Mouse (Mus musculus) spleen, postnatal 36 days (tissue): ENCODE measurements around the gene Ugt1a6b.
A peak's percentile ranks its signal among the peaks of the same experiment; 100 is the strongest.
"Not testable (repeated sequence)": the region's sequence is repeated elsewhere in the genome, so short reads cannot be mapped to it uniquely, and the experiment has no call there.

Experiments used
- DNase-seq, 2 experiments: peaks; one replicate each; pipeline ENCODE4 v3.0.0; 2022; ENCODE audit warnings: low spot score in 2 of 2, mixed read lengths in 1 of 2

The Ugt1a6b gene

DNA sequence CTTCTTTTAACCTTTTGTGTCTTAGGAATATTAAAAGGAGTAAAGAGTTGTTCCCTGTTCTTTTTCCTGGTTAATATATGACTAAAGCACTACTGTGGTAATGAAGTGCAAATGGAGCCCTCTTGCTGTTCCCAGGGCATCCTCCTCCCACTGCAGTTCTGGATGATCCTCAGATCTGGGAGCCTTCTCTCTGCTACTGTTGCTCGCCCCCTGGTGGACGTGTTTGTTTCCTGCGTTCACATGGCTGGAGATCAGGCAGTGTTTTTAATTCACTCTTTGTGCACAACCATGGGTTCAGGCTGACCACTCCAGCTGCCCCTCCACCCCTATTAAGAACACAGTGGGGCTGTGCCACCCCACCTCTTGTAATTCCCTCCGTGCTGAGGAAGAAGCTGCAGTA, 17.5 kb downstream of the Ugt1a6b start:
- DNase-seq, result not testable (repeated sequence)

DNA sequence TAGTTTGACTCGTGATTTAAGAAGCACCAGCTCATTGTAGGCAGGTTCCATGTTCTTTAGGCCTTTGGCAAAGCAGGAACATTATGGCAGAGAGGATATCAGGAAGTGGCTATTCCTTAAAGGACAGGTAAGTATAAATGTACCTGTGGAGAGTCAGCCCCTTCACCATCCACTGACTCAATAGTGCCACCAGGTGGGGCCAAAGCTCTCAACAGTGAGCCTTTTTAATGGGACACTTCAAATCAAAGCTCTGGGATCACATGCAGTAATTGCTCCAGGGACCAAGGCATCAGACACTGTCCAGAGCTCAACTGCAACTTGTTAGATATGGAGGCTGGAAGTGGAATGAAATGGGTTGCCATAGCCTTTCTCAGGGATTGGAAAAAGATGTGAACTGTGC, 18.5 kb downstream of the Ugt1a6b start:
- not testable (repeated sequence) for DNase-seq

DNA sequence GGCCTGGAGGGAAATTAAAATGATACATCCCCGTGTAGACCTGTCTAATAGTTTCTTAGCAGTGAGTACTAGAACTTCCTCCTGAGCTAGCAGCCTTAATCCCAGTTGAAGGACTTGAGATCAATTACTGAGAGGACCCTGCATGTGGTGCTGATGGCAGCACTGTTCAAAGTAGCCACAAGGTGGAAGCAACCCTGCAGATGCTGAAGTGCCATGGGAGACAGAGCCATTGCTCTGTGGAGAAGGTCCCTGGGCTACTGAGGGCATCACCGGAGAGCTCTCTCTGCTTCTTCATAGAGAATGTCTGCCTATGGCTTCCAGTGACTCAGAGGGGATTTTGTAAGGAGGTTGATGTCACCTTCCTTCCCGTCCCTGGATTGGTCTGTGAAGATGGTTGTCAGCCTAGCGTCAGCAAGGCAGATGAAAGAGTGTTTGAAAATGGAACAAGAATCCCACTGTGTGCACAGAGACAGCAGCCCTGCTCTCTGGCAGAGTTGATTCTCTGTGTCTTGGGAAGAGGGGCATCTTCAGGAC, 22.8 kb downstream of the Ugt1a6b start:
- DNase-seq, result not testable (repeated sequence)

DNA sequence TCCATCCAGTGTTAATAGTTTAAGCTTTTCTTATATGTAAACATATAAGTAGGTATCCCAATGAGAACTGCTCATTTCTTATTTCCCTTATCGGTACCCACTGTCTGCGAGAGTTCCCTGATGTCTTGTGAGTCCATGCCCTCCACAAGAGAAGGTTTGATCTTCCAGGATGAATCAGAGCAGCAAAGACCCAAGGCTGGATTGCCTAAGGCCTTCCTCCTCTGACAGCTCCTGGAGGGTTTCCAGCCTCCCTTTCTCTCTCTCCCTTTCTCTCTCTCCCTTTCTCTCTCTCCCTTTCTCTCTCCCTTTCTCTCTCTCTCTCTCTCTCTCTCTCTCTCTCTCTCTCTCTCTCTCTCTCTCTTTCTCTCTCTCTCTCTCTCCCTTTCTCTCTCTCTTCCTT, 26.0 kb downstream of the Ugt1a6b start:
- DNase-seq, result not testable (repeated sequence)

GRCm38 (mm10) chr1:88130223-88130622, 27.2 kb downstream of the Ugt1a6b start:
- DNase-seq, result not testable (repeated sequence)

GRCm38 (mm10) chr1:88133908-88134456, 30.9 kb downstream of the Ugt1a6b start:
- DNase-seq, result no peak

GRCm38 (mm10) chr1:88134457-88135011, 31.5 kb downstream of the Ugt1a6b start, which contains the start of gene Ugt1a6a:
Gene Ugt1a6a, plus strand, starts transcription at chr1:88134809.
- DNase-seq, result peak in 1 of 2 experiments; percentile 4

GRCm38 (mm10) chr1:88135229-88135904, 32.3 kb downstream of the Ugt1a6b start:
- not testable (repeated sequence) for DNase-seq

DNA sequence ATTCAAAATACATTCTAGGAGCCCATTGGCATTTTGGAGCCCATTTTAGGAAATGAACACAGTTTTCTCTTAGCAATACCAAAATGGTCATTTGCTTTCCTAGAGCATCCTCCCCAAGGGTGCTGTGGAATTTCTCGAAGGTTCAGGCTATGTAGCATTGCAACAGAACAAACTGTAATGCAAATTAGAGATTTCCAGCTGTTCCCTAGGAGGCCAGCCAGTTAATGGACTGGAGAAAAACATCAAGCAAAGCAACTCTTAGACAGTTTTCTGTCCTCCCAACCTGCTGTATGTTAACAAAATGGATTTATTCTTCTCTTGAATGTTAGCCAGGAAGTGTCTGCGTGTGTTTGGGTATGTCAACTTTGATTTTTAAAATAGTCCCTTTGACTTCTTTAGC, 33.6 kb downstream of the Ugt1a6b start:
- DNase-seq, result no peak

- DNase-seq, result no peak
Measured at GRCm38 (mm10) chr1:88137264-88137663, 34.2 kb downstream of the Ugt1a6b start.

- DNase-seq, result no peak
Measured at GRCm38 (mm10) chr1:88138145-88138544, 35.1 kb downstream of the Ugt1a6b start.

GRCm38 (mm10) chr1:88140492-88140891, 37.4 kb downstream of the Ugt1a6b start:
- DNase-seq, result not testable (repeated sequence)

- DNase-seq, result peak in 1 of 2 experiments; percentile 11
Measured at GRCm38 (mm10) chr1:88143966-88144675, 41.1 kb downstream of the Ugt1a6b start.

DNA sequence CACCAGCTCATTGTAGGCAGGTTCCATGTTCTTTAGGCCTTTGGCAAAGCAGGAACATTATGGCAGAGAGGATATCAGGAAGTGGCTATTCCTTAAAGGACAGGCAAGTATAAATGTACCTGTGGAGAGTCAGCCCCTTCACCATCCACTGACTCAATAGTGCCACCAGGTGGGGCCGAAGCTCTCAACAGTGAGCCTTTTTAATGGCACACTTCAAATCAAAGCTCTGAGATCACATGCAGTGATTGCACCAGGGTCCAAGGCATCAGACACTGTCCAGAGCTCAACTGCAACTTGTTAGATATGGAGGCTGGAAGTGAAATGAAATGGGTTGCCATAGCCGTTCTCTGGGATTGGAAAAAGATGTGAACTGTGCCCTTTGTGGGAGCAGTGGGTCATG, 42.2 kb downstream of the Ugt1a6b start:
- DNase-seq, result not testable (repeated sequence)

- not testable (repeated sequence) for DNase-seq
Measured at GRCm38 (mm10) chr1:88150133-88150532, 47.1 kb downstream of the Ugt1a6b start.

GRCm38 (mm10) chr1:88158430-88158829, 55.4 kb downstream of the Ugt1a6b start:
- DNase-seq, result no peak

GRCm38 (mm10) chr1:88165711-88166110, 62.7 kb downstream of the Ugt1a6b start, which contains the start of gene Ugt1a5:
Gene Ugt1a5, plus strand, starts transcription at chr1:88166012.
- DNase-seq, result no peak

GRCm38 (mm10) chr1:88172190-88172589, 69.1 kb downstream of the Ugt1a6b start:
- not testable (repeated sequence) for DNase-seq

GRCm38 (mm10) chr1:88179657-88180056, 76.6 kb downstream of the Ugt1a6b start:
- DNase-seq, result no peak

GRCm38 (mm10) chr1:88186325-88186935, 83.4 kb downstream of the Ugt1a6b start:
- DNase-seq, result no peak

DNA sequence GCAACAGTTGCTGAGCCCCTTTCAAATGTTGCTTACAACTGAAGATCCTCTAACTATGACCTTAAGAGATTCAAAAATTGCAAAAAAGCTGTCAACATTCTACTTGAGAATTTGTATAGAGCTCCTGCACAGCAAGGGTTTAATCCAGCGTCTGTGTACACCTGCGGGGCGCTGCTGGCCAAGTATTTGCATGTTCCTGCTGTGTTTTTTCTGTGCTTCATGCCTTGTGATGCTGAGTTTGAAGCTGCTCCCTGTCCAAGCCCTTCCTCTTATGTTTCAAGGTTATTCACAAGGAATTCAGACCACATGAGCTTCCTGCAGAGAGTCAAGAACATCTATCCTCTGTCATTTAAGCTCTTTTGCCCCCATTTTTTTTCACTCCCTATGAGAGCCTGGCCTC, 89.1 kb downstream of the Ugt1a6b start:
- no peak for DNase-seq

- DNase-seq, result no peak
Measured at GRCm38 (mm10) chr1:88195687-88196086, 92.6 kb downstream of the Ugt1a6b start.
